Mouse (Mus musculus): ENCODE results near the gene Rpl36a. TPM values are rescaled to one million over a fixed set of nuclear protein-coding genes. Genes with fewer than 3 reads are reported as not detected.

Gene Rpl36a
- total RNA-seq, 2 experiments from 2014 or later: 118 to 132 TPM

GRCm38 (mm10) chrX:134588997-134589396 is 3.5 kb downstream of the Rpl36a start:
- no peak for DNase-seq (ENCODE audit: low spot score in 2 of 2)
- intact Hi-C loops (cut with DNase I): no loop called here

- no peak for DNase-seq (ENCODE audit: low spot score in 2 of 2)
- intact Hi-C loops (cut with DNase I): no loop called here
Observed at GRCm38 (mm10) chrX:134589836-134590235, 4.4 kb downstream of the Rpl36a start.

- DNase-seq (ENCODE audit: low spot score in 2 of 2): no peak
- intact Hi-C loops (cut with DNase I): no loop called here
Observed at GRCm38 (mm10) chrX:134599922-134600565, 14.6 kb downstream of the Rpl36a start.

- DNase-seq (ENCODE audit: low spot score in 2 of 2): peak; percentile 91 to 95
- intact Hi-C loops (cut with DNase I): no loop called here
Observed at GRCm38 (mm10) chrX:134600659-134601379, 15.4 kb downstream of the Rpl36a start, which contains the start of the genes Gla and Hnrnph2. TSS of gene Gla (minus strand) at chrX:134601125. TSS of gene Hnrnph2 (plus strand) at chrX:134601179.

GRCm38 (mm10) chrX:134601380-134602120 is 16.1 kb downstream of the Rpl36a start:
- DNase-seq (ENCODE audit: low spot score in 2 of 2): peak in 1 of 2 experiments; percentile 48
- intact Hi-C loops (cut with DNase I): no loop called here

GRCm38 (mm10) chrX:134609472-134609871 is 24.0 kb downstream of the Rpl36a start:
- peak; percentile 23 to 26 for DNase-seq (ENCODE audit: low spot score in 2 of 2)
- intact Hi-C loops (cut with DNase I): no loop called here

GRCm38 (mm10) chrX:134610984-134611383 is 25.5 kb downstream of the Rpl36a start:
- intact Hi-C loops (cut with DNase I): loop anchor here (5.0 to 10.0 kb wide), 2 partner anchors 106 to 314 kb away; partner anchors contain the start of gene Armcx1
- DNase-seq (ENCODE audit: low spot score in 2 of 2): no peak

GRCm38 (mm10) chrX:134612285-134612959 is 27.0 kb downstream of the Rpl36a start:
- intact Hi-C loops (cut with DNase I): loop anchor here (5.0 to 10.0 kb wide), 2 partner anchors 105 to 312 kb away; partner anchors contain the start of gene Armcx1
- DNase-seq (ENCODE audit: low spot score in 2 of 2): peak; percentile 4 to 13

- DNase-seq (ENCODE audit: low spot score in 2 of 2): no peak
- intact Hi-C loops (cut with DNase I): loop anchor here (5.0 to 10.0 kb wide), 2 partner anchors 103 to 310 kb away; partner anchors contain the start of gene Armcx1
Observed at GRCm38 (mm10) chrX:134614306-134614705, 28.9 kb downstream of the Rpl36a start.

GRCm38 (mm10) chrX:134619695-134620094 is 34.2 kb downstream of the Rpl36a start:
- intact Hi-C loops (cut with DNase I): loop anchor here (10.0 kb wide), 1 partner anchor 305 kb away; no protein-coding TSS in a partner anchor
- DNase-seq (ENCODE audit: low spot score in 2 of 2): no peak

GRCm38 (mm10) chrX:134620254-134620865 is 34.9 kb downstream of the Rpl36a start:
- intact Hi-C loops (cut with DNase I): no loop called here
- no peak for DNase-seq (ENCODE audit: low spot score in 2 of 2)

- intact Hi-C loops (cut with DNase I): no loop called here
- DNase-seq (ENCODE audit: low spot score in 2 of 2): no peak
Observed at GRCm38 (mm10) chrX:134621685-134622084, 36.2 kb downstream of the Rpl36a start.

GRCm38 (mm10) chrX:134623350-134623749 is 37.9 kb downstream of the Rpl36a start:
- intact Hi-C loops (cut with DNase I): no loop called here
- DNase-seq (ENCODE audit: low spot score in 2 of 2): no peak

- intact Hi-C loops (cut with DNase I): no loop called here
- DNase-seq (ENCODE audit: low spot score in 2 of 2): no peak
Observed at GRCm38 (mm10) chrX:134628200-134628599, 42.7 kb downstream of the Rpl36a start.

GRCm38 (mm10) chrX:134632710-134633109 is 47.3 kb downstream of the Rpl36a start:
- no peak for DNase-seq (ENCODE audit: low spot score in 2 of 2)
- intact Hi-C loops (cut with DNase I): no loop called here

GRCm38 (mm10) chrX:134635111-134635510 is 49.7 kb downstream of the Rpl36a start:
- intact Hi-C loops (cut with DNase I): no loop called here
- no peak for DNase-seq (ENCODE audit: low spot score in 2 of 2)

- no peak for DNase-seq (ENCODE audit: low spot score in 2 of 2)
Observed at GRCm38 (mm10) chrX:134635860-134636259, 50.4 kb downstream of the Rpl36a start.

More at GRCm38 (mm10) chrX:134635860-134636259, 50.4 kb downstream of the Rpl36a start:
- intact Hi-C loops (cut with DNase I): no loop called here

Data from left cerebral cortex, postnatal 14 days (tissue).